Mouse (Mus musculus): ENCODE results near the gene Rrnad1. TPM values are rescaled to one million over a fixed set of nuclear protein-coding genes. Genes with fewer than 3 reads are reported as not detected.

Rrnad1 gene
- polyA plus RNA-seq, 1 experiment from 2014 or later, result 6.1 TPM

- ATAC-seq, result no peak
- Histone ChIP-seq H3K4me2 (replicated peaks; ENCODE audit: low read depth) (peak overlapping the region; percentile 37), H3K36me3 (ENCODE audit: control insufficient read depth, insufficient read depth) (no peaks in the 10 kb centered on the region), H3K9me3 (ENCODE audit: control insufficient read depth) (no peaks in the 10 kb centered on the region), H3K27me3 (replicated peaks; ENCODE audit: control insufficient read depth, insufficient read depth, low read length) (peaks cover 50% of the 10 kb centered on the region), H3K4me3 (ENCODE audit: low read depth, low read length) (peak overlapping the region; percentile 12), H3K4me1 (replicated peaks; ENCODE audit: control insufficient read depth, insufficient read depth, low read length) (no peaks in the 10 kb centered on the region), H3K9ac (ENCODE audit: low read depth, low read length) (no peak overlapping the region), H3K27ac (ENCODE audit: low read depth, low read length) (no peak overlapping the region; the same call in 1 of the 2 replicates)
- 23% methylated on average over 5 of the region's 5 CpGs for WGBS
- TF ChIP-seq CTCF (IDR thresholded peaks at IDR 0.05; ENCODE audit: low read depth), result no peak
Measured at GRCm38 (mm10) chr3:87952440-87952839, 21.9 kb upstream of the Rrnad1 start.

DNA sequence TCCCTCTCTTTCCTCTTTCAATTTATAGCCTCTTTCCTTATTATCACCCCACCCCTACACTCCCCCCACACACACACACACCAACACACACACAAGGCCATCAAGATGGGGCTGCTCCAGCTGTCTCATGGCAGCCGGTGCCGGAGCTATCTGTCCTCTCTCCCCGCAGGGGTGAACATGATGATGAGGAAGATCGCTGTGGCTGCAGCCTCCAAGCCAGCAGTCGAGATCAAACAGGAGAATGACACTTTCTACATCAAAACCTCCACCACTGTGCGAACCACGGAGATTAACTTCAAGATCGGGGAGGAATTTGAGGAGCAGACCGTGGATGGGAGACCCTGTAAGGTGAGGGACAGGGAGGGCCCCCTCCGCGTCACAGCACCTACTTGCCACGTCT lies 21.4 kb upstream of the Rrnad1 start:
- H3K27ac ChIP-seq (ENCODE audit: low read depth, low read length), result no peak overlapping the region
- H3K4me3 ChIP-seq (ENCODE audit: low read depth, low read length), result peak overlapping the region; percentile 12

DNA sequence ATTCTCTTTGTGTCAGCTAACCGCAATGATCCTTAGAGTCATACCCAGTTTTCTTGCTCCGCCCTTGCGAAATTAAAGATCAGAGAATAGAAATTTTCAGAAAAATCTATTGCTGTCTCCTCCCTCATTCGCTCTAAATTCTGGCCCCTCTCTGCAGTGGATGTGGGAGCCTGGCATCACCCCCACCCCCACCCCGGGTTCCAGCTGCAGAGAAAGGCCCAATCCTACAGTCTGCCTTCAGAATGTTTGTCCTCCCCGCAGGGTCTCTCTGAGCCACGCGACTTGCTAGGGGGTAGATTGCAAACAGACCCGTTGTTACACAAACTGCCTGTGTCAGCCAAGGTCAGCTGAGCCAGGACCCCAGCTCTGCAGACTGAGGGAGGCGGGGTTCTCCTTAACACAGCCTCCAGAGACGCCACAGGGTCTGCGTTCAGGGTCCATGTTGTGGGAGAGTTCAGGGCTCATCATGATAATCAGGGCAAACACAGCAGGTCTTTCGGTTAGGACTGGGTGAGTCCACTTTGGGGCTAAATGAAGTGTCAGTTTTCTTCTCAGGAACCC lies 19.5 kb upstream of the Rrnad1 start:
- no peak for TF ChIP-seq CTCF (IDR thresholded peaks at IDR 0.05; ENCODE audit: low read depth)
- Histone ChIP-seq H3K4me1 (replicated peaks; ENCODE audit: control insufficient read depth, insufficient read depth, low read length) (no peaks in the 10 kb centered on the region), H3K36me3 (ENCODE audit: control insufficient read depth, insufficient read depth) (no peaks in the 10 kb centered on the region), H3K4me2 (replicated peaks; ENCODE audit: low read depth) (no peak overlapping the region), H3K4me3 (ENCODE audit: low read depth, low read length) (no peak overlapping the region), H3K9ac (ENCODE audit: low read depth, low read length) (no peak overlapping the region), H3K27ac (ENCODE audit: low read depth, low read length) (no peak overlapping the region), H3K9me3 (ENCODE audit: control insufficient read depth) (no peaks in the 10 kb centered on the region), H3K27me3 (replicated peaks; ENCODE audit: control insufficient read depth, insufficient read depth, low read length) (peaks cover 54% of the 10 kb centered on the region)
- 34% methylated on average over 13 of the region's 13 CpGs for WGBS
- no peak for ATAC-seq

More for the DNA sequence above, 21.4 kb upstream of the Rrnad1 start:
- Histone ChIP-seq H3K9ac (ENCODE audit: low read depth, low read length) (no peak overlapping the region), H3K27me3 (replicated peaks; ENCODE audit: control insufficient read depth, insufficient read depth, low read length) (peaks cover 50% of the 10 kb centered on the region), H3K36me3 (ENCODE audit: control insufficient read depth, insufficient read depth) (no peaks in the 10 kb centered on the region), H3K4me2 (replicated peaks; ENCODE audit: low read depth) (peak overlapping the region; percentile 37), H3K9me3 (ENCODE audit: control insufficient read depth) (no peaks in the 10 kb centered on the region), H3K4me1 (replicated peaks; ENCODE audit: control insufficient read depth, insufficient read depth, low read length) (no peaks in the 10 kb centered on the region)
- WGBS, result 34% methylated on average over 12 of the region's 12 CpGs
- TF ChIP-seq CTCF (IDR thresholded peaks at IDR 0.05; ENCODE audit: low read depth), result no peak
- ATAC-seq, result no peak

GRCm38 (mm10) chr3:87949266-87949954 lies 18.9 kb upstream of the Rrnad1 start:
- Histone ChIP-seq H3K9ac (ENCODE audit: low read depth, low read length) (no peak overlapping the region), H3K27ac (ENCODE audit: low read depth, low read length) (no peak overlapping the region), H3K4me2 (replicated peaks; ENCODE audit: low read depth) (no peak overlapping the region), H3K9me3 (ENCODE audit: control insufficient read depth) (no peaks in the 10 kb centered on the region), H3K27me3 (replicated peaks; ENCODE audit: control insufficient read depth, insufficient read depth, low read length) (peaks cover 54% of the 10 kb centered on the region), H3K36me3 (ENCODE audit: control insufficient read depth, insufficient read depth) (no peaks in the 10 kb centered on the region), H3K4me3 (ENCODE audit: low read depth, low read length) (no peak overlapping the region), H3K4me1 (replicated peaks; ENCODE audit: control insufficient read depth, insufficient read depth, low read length) (no peaks in the 10 kb centered on the region)
- TF ChIP-seq CTCF (IDR thresholded peaks at IDR 0.05; ENCODE audit: low read depth), result no peak
- ATAC-seq, result no peak
- 41% methylated on average over 16 of the region's 16 CpGs for WGBS

- Histone ChIP-seq H3K36me3 (ENCODE audit: control insufficient read depth, insufficient read depth) (0 out of 2 replicates have a peak, but pooled peaks cover 2% of the 10 kb centered on the region), H3K27ac (ENCODE audit: low read depth, low read length) (no peak within 1 kb of the TSS), H3K9me3 (ENCODE audit: control insufficient read depth) (no peaks in the 10 kb centered on the region), H3K27me3 (replicated peaks; ENCODE audit: control insufficient read depth, insufficient read depth, low read length) (peaks cover 54% of the 10 kb centered on the region), H3K4me3 (ENCODE audit: low read depth, low read length) (peak within 1 kb of the TSS; percentile 13), H3K4me1 (replicated peaks; ENCODE audit: control insufficient read depth, insufficient read depth, low read length) (no peaks in the 10 kb centered on the region), H3K9ac (ENCODE audit: low read depth, low read length) (no peak within 1 kb of the TSS), H3K4me2 (replicated peaks; ENCODE audit: low read depth) (peak within 1 kb of the TSS; percentile 47)
- 6% methylated on average over 34 of the region's 35 CpGs for whole genome bisulfite sequencing
- TF ChIP-seq CTCF (IDR thresholded peaks at IDR 0.05; ENCODE audit: low read depth), result no peak
- ATAC-seq, result no peak
Measured at GRCm38 (mm10) chr3:87948378-87949265, 18.1 kb upstream of the Rrnad1 start, which contains the start of gene Crabp2. Gene Crabp2 (plus strand): TSS chr3:87948666.

DNA sequence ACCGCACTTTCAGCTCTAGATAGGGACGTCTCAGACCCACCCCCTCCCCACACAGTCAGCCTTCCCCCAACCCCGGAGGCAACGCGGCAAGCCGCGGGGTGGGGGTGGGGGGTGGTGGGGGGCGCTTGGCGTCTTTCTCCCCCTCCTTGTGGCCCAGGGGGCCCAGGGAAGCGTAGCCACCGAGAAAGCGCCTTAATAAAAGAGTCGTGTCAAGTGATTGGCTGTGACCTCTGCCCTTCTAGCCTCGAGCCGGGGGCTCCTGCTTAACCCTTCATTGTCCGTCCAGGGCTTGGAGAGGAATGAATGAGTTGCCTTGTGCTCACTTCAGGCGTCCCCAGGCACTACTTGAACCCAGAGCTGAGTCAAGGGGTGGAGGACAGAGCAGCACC lies 17.3 kb upstream of the Rrnad1 start:
- Histone ChIP-seq H3K9ac (ENCODE audit: low read depth, low read length) (no peak overlapping the region), H3K9me3 (ENCODE audit: control insufficient read depth) (no peaks in the 10 kb centered on the region), H3K4me1 (replicated peaks; ENCODE audit: control insufficient read depth, insufficient read depth, low read length) (no peaks in the 10 kb centered on the region), H3K4me3 (ENCODE audit: low read depth, low read length) (peak overlapping the region; percentile 13), H3K27me3 (replicated peaks; ENCODE audit: control insufficient read depth, insufficient read depth, low read length) (peaks cover 51% of the 10 kb centered on the region), H3K36me3 (ENCODE audit: control insufficient read depth, insufficient read depth) (0 out of 2 replicates have a peak, but pooled peaks cover 2% of the 10 kb centered on the region), H3K4me2 (replicated peaks; ENCODE audit: low read depth) (peak overlapping the region; percentile 47), H3K27ac (ENCODE audit: low read depth, low read length) (no peak overlapping the region)
- no peak for TF ChIP-seq CTCF (IDR thresholded peaks at IDR 0.05; ENCODE audit: low read depth)
- WGBS, result 1% methylated on average over 17 of the region's 17 CpGs
- no peak for ATAC-seq

All from intestine, postnatal 0 days (tissue).